Comparison of ENCODE assay signal across 12 mouse cellular contexts in genomic region chr16:20436281-20436680, GRCm38 (mm10).
"Had no signal": no experiment of that assay in that cellular context is flagged by ENCODE, and none has a peak within 500 bp of the region (broad histone marks: within the 10 kb centered on the region; RNA-seq: fewer than 3 reads in every experiment).

No protein-coding gene starts in this region.

- DNase-seq: retina, postnatal 1 day; right cerebral cortex, adult 18-20 months; right cerebral cortex, postnatal 14 days; right cerebral cortex, postnatal 25 days; right cerebral cortex, postnatal 4 days; spleen, adult 18-20 months; thymus, adult 18-20 months; thymus, adult 2 months; thymus, postnatal 14 days; thymus, postnatal 25 days; thymus, postnatal 36 days; thymus, postnatal 4 days had no signal
